Mouse (Mus musculus) kidney, postnatal 14 days (tissue): ENCODE data around the gene Ppp6r2.
A peak's percentile ranks its signal among the peaks of the same experiment; 100 is the strongest.

Source experiments
- DNase-seq: peaks from one replicate; pipeline ENCODE4 v3.0.0; 2022; ENCODE audit warnings: mixed read lengths

Ppp6r2 gene

GRCm38 (mm10) chr15:89182328-89182741 is 29.0 kb upstream of the Ppp6r2 start:
- peak; percentile 61 for DNase-seq

GRCm38 (mm10) chr15:89182842-89183241 is 28.5 kb upstream of the Ppp6r2 start:
- DNase-seq: no peak

- DNase-seq: no peak
Measured at GRCm38 (mm10) chr15:89184141-89184936, 27.0 kb upstream of the Ppp6r2 start.

- DNase-seq: no peak
Measured at GRCm38 (mm10) chr15:89184937-89185227, 26.5 kb upstream of the Ppp6r2 start.

GRCm38 (mm10) chr15:89195261-89195681 is 16.1 kb upstream of the Ppp6r2 start:
- no peak for DNase-seq

GRCm38 (mm10) chr15:89195690-89196312 is 15.6 kb upstream of the Ppp6r2 start:
- peak; percentile 94 for DNase-seq

GRCm38 (mm10) chr15:89196313-89196706 is 15.0 kb upstream of the Ppp6r2 start, which contains the start of gene Dennd6b:
Gene Dennd6b (minus strand): TSS chr15:89196496.
- peak; percentile 97 for DNase-seq

GRCm38 (mm10) chr15:89197056-89197455 is 14.3 kb upstream of the Ppp6r2 start:
- DNase-seq: no peak

GRCm38 (mm10) chr15:89207457-89207856 is 3.9 kb upstream of the Ppp6r2 start:
- no peak for DNase-seq

GRCm38 (mm10) chr15:89209886-89210761 is 1.2 kb upstream of the Ppp6r2 start:
- DNase-seq: peak; percentile 90

GRCm38 (mm10) chr15:89211716-89212461 is 536 bp downstream of the Ppp6r2 start:
- DNase-seq: no peak

GRCm38 (mm10) chr15:89212495-89212894 is 1.1 kb downstream of the Ppp6r2 start:
- DNase-seq: no peak

GRCm38 (mm10) chr15:89213517-89213916 is 2.2 kb downstream of the Ppp6r2 start:
- DNase-seq: no peak

- DNase-seq: no peak
Measured at GRCm38 (mm10) chr15:89214953-89215352, 3.6 kb downstream of the Ppp6r2 start.

GRCm38 (mm10) chr15:89215611-89216233 is 4.4 kb downstream of the Ppp6r2 start:
- no peak for DNase-seq

- DNase-seq: peak; percentile 24
Measured at GRCm38 (mm10) chr15:89233586-89233985, 22.2 kb downstream of the Ppp6r2 start.

- DNase-seq: no peak
Measured at GRCm38 (mm10) chr15:89234052-89234451, 22.7 kb downstream of the Ppp6r2 start.

GRCm38 (mm10) chr15:89239751-89240392 is 28.5 kb downstream of the Ppp6r2 start:
- no peak for DNase-seq

- no peak for DNase-seq
Measured at GRCm38 (mm10) chr15:89241025-89241424, 29.7 kb downstream of the Ppp6r2 start.

- DNase-seq: no peak
Measured at GRCm38 (mm10) chr15:89249063-89249462, 37.7 kb downstream of the Ppp6r2 start.

GRCm38 (mm10) chr15:89255330-89255729 is 44.0 kb downstream of the Ppp6r2 start:
- DNase-seq: no peak

- no peak for DNase-seq
Measured at GRCm38 (mm10) chr15:89258997-89259396, 47.6 kb downstream of the Ppp6r2 start.
